ENCODE assay signal across 22 mouse cellular contexts in genomic region chr5:111454876-111455275, GRCm38 (mm10).
"Had no signal": no experiment of that assay in that cellular context is flagged by ENCODE, and none has a peak within 500 bp of the region (broad histone marks: within the 10 kb centered on the region; RNA-seq: fewer than 3 reads in every experiment).

No protein-coding gene starts in this region.

- H3K27me3 ChIP-seq: heart, embryonic 13.5 days; heart, embryonic 15.5 days; hindbrain, embryonic 13.5 days; hindbrain, embryonic 15.5 days had no signal

- H3K4me3 ChIP-seq: gastrocnemius, adult 2 months; heart, adult 2 months; heart, embryonic 13.5 days; heart, embryonic 15.5 days; hindbrain, embryonic 13.5 days; hindbrain, embryonic 15.5 days; kidney, embryonic 15.5 days; left cerebral cortex, adult 2 months; limb, embryonic 10.5 days; limb, embryonic 12.5 days had no signal

- DNase-seq: gastrocnemius, adult 2 months; gastrocnemius, postnatal 10 days; gastrocnemius, postnatal 36 days; heart, adult 11 months; heart, adult 2 months; heart, postnatal 14 days; heart, postnatal 36 days; kidney, adult 11 months; kidney, adult 2 months; kidney, adult 9 months; kidney, postnatal 14 days; kidney, postnatal 36 days had no signal

- H3K4me1 ChIP-seq: heart, embryonic 15.5 days had no signal

- H3K36me3 ChIP-seq: heart, embryonic 15.5 days had no signal

- H3K27ac ChIP-seq: gastrocnemius, adult 2 months; heart, adult 2 months; heart, embryonic 13.5 days; heart, embryonic 15.5 days; hindbrain, embryonic 13.5 days; hindbrain, embryonic 15.5 days; hindbrain, postnatal 0 days; kidney, embryonic 15.5 days; kidney, postnatal 0 days; left cerebral cortex, adult 2 months; limb, embryonic 10.5 days; limb, embryonic 12.5 days had no signal
